Mouse (Mus musculus) urinary bladder, postnatal 4 days (tissue): ENCODE data around the gene Nol9.
A peak's percentile ranks its signal among the peaks of the same experiment; 100 is the strongest.

Source experiments
- DNase-seq, 2 experiments: peaks; one replicate each; pipeline ENCODE4 v3.0.0; 2021 to 2022; ENCODE audit warnings: low spot score in 2 of 2

Nol9 gene

DNA sequence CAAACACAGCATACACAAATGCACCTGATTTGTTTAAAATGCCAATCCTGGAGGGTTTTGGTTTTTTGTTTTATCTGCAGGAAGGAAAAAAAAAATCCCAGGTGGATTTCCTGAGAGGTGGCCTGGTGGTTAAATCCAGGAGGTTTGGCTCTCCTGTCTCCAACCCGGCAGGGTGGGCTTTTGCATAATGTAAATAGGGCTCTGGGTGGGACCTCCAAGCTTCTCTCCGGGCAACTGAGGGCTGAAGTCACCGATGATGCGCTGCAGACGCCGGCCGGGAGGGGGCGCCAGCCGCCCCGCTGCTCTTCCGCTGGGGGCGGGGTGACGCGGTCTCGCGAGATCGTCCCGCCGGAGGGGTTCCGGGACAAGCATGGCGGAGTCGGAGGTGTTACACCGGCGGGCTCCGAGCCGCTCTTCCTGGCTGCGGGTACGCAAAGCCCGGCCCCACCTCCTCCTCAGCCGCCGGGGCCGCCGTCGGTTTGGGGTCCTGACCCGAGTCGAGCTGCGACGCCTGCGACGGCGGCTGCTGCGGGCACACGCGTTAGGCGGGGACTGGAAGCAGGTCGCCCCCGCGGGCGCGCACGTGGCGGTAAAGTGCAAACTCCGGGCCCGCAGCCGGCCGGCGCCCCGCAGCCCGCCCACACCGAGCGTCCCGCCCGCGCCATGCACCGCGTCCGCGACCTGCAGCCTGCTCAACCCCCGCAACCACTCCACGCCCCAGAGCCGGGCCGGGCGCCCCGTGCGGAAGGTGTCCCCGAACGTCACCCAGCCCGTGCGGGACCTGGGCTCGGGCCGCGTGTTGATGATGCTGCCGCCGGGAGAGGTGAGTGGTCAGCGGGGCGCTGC lies at the start of gene Nol9:
TSS of gene Nol9 (plus strand) at position 337 of the 846 bp plus-strand sequence.
- peak; percentile 89 to 94 for DNase-seq

DNA sequence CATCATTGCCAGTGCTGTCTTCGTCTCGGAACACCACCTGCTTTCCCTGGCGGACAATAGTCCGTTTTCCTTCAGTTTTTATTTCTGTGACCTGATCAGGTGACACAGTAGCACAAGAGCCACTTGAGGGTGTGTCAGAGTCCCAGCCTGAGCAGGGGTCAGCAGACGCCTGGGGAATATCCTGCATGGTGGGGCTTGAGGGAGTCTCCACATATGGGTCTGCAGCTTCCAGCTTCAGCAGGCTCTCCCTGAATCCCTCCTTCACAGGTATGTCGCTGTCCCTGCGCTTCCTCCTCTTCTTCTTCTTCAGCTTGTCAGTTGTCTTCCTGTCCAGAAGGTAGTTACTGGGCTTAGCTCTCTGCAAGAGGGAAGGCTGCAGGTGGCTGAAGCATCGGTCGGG lies 47.0 kb upstream of the Nol9 start:
- no peak for DNase-seq

DNA sequence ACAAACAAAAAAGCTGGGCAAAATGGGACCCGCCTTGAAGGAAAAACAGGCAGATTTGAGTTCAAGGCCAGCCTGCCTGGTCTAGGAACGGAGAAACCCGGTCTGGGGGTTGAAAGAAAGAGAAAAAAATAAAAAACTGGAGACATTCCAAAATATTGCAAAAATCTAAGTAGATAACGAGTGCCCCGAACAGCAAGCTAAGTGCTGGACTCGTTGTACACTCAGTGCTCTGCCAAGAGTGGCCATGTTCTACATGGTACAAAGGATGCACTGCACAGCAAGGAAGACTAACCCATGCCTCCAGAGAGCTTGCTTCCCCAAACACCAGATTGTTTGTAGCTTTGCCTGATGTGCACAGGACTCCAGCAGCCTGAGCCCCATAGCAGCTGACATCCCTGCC lies 46.1 kb upstream of the Nol9 start:
- no peak for DNase-seq

DNA sequence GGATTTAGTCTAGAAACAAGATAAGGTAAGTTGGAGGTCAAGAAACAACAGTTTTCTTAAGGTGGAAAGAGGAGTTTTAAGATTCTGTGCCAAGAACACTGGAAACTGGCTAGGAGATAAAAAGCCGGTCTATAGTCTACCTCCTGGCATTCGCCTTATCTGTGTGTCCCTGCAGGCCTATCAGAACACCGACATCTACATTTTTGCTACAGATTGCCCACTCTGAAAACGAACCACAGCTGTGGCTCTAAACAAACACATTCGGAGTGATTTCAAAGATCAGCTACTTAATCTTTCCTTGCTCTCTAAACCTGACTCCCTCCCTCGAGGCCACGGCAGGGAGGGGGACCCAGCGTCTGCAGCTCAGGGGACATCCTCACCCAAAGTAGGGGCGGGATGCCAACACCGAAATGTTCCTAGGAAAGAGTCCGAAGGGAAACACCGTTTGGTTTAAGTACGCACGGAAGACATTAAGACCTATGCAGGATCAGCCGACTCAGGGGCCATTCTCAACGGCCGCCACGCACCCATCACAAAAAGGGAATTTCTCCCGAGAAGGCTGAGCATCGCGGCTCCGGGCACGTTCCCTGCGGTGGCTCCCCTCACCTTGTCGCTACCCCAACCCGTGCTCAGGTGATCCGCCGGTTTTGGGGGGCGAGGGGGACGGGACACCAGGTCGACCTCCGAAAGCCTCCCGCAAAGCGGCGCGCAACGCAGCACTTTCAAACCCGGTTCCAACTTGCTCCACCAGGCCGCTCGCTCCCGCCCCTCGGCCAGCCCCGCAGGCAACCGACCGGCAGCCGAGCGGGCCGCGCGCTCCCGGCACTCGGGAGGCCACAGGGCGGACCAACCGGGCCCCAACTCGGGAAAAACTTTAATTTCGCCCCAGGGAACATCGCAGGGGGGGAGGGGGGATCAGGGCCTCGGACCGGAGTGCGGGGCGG lies 44.6 kb upstream of the Nol9 start:
- no peak for DNase-seq

DNA sequence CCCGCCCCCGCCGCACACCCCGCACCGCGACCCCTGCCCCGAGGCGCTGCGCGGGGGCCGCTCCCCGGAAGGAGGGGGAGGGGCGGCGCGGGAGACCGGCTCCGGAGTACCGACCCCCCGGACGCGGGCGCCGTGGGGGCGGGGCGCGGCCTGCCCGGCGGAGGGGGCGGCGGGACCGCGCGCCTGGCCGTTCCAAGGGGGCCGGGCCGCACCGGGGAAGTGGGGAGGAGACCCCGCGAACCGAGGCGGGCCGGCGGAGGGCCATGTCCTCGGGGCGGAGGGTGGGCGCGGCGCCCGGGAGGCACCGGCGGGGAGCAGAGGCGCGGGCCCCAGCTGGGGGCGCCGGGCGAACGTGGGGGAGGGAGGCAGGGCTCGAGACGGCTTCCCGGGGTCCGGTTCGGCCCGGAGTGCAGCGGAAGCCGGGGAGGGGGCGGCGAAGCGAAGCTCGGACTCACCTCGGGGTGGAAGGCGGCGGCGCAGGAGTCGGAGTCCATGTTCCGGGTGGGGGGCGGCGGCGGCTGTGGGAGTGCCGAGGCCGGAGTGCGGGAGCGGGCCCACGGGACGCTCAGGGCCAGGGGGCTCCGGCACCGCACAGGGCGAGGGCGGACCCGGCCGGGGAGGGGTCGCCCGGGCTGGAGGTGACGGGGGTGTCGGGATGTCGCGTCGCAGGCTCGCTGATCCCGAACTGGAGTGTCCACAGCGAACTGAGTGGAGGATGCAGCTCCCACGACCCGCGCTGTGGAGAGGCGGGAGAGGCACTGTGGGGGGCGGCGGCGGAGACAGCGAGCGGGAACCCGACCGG lies 43.5 kb upstream of the Nol9 start:
- no peak for DNase-seq

DNA sequence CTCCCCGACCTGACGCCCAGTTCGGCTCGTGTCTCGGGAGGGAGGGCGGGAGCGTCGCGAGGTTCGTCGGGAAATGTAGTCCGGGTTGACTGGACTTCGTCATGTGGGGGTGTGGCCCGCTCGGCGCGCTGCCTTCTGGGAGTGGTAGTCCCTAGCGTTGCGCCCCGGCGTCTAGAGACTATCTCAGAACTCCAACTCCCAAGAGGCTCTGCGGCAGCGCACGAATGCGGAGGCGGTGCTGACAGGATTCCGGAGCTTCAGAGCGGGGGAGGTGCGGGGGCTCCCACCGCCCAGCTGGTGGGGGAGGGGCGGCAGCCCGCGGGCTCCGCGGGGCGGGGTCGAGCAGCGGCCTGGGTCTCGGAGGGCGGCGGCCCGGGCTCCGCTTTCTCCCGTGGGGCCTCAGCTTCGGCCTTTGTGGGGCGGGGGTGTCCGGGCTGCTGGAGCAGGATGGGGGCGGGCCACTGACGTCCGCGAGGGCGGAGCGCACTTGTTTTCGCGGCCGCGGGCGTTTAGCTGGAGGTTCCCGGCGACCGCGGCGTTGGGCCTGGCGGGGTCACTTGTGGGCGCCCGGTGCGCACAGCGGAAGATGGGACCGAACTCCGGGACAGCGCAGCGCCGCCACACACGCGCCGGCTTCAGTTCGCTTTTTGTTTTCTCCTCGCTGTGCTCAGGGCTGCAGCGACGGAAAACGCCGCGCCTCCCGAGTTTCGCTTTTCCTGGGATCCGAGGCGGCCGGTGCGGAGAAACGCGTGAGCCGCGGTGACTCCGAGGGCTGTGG lies 42.8 kb upstream of the Nol9 start, which contains the start of gene Phf13:
TSS of gene Phf13 (minus strand) at position 86 of the 778 bp plus-strand sequence.
- peak; percentile 98 to 99 for DNase-seq

DNA sequence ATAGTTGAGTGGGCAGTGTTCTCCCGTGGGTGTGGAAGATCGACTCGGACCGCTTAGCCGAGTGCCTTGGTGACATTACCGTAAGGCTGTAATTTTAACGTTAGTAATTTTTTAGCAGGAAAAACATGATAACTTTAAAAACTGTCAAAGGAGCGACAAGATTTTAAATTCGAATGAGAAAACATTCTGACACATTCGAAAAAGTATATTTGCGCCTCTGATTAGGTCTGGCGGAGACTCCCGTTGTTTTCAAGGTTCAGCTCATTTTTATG lies 42.2 kb upstream of the Nol9 start:
- no peak for DNase-seq

DNA sequence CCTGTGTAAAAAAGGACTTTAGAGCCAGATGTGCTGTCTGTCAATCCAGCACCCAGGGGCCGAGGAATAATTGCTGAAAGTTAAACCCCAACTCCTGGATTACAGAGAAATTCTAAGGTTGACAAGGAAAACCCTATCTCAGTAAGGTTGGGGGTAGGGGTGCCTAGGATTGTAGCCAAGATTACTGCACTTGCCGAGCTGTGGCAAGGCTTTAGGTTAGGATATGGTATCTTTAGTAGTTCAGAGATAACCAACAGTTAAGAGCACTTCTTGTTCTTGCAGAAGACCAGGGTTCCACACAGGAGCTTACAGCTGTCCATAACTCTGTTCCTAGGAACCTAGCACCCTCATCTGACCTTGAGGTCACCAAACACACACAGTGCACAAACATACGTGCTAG lies 41.4 kb upstream of the Nol9 start:
- no peak for DNase-seq

DNA sequence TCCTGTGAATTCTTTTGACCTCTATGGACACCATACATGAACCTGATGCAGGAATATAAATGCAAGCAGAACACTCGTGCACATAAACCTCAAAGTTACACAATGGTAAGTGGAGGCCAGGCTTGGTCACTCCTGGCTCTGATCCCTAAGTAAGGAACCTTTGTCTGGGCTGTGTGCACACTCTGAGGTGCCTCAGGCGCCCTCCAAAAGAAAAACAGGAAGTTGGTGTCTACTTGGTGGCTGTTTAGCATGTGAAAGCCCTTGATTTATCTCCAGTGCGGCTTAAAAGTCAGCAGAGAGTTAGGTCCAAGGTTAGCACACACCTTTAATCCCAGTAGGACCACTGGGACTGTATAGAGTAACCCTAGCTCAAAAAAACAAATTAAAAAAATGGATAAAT lies 39.6 kb upstream of the Nol9 start:
- no peak for DNase-seq

DNA sequence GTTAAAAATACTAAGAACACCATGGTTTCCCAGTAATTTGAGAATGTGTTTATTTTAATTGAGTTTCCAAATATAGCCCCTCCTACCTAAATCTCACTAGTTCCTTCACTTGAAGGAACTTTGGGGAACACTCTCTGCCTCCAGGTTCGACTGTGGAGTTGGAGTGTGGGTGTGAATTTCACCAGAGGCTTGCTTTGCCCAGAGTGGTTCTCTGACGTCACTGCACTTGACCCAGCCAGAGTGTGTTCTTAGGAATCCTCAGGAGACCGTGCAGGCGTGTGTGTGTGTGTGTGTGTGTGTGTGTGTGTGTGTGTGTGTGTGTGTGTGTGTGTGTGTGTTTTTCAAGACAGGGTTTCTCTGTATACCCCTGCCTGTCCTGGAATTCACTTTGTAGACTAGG lies 38.2 kb upstream of the Nol9 start:
- DNase-seq: no peak

DNA sequence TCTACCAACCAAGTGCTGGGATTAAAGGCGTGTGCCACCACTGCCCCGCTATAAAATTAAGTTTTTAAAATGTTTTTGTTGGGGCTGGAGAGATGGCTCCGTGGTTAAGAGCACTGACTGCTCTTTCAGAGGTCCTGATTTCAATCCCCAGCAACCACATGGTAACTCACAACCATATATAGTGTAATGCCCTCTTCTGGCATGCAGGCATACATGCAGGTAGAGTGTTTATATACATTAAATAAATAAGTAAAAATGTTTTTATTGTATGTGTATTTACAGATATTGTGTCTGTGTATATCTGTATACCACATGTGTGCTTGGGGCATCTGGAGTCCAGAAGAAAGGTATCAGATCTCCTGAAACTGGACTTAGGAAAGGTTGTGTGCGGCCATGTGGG lies 37.8 kb upstream of the Nol9 start:
- DNase-seq: no peak

DNA sequence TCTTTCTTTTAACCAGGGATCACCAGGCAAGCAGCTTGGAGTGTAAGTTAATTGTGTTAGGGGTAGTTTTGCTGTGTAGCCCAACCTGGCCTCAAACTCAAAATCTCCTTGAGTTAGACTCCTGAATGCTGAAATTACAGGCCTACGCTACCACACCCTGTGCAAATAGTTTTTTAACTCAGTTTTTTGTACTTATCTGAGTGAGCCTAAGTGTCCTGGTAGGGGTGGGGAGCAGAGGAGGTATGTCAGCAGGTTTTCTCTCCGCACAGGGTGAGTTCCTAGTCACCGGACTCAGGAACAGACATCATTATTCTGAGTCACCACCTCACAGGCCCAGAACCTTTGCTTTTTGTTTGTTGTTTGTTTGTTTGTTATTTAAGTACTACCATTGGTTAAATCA lies 37.1 kb upstream of the Nol9 start:
- no peak for DNase-seq

DNA sequence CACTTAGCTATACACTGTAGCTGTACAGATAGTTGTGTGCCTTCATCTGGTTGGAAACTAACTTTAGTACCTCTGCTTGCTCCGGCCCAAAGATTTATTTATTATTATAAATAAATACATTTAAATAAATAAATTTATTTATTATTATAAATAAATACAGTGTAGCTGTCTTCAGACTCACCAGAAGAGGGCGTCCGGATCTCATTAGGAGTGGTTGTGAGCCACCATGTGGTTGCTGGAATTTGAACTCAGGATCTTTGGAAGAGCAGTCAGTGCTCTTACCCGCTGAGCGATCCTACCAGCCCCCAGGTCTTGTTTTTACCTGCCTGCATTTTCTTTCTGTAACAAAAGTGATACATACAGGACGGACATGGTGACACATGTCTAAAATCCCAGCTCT lies 33.0 kb upstream of the Nol9 start:
- DNase-seq: no peak

DNA sequence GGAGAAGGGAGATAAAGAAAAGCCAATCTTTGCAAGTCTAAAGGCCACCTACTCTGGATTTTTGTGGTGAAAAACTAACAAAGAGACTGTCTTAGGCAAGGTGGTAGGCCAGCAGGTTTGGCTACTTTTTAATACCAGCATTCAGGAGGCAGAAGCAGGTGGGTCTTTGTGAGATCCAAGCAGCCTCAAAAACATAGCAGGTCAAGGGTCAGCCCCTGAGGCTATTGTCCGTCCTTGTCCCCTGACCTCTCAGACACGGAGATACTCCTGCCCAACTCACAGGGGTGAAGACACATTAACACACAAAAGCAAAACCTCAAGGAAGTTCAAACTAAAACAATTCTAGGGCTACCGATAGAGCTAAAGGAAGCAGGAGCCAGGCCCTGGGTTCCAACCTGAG lies 32.3 kb upstream of the Nol9 start:
- DNase-seq: no peak

DNA sequence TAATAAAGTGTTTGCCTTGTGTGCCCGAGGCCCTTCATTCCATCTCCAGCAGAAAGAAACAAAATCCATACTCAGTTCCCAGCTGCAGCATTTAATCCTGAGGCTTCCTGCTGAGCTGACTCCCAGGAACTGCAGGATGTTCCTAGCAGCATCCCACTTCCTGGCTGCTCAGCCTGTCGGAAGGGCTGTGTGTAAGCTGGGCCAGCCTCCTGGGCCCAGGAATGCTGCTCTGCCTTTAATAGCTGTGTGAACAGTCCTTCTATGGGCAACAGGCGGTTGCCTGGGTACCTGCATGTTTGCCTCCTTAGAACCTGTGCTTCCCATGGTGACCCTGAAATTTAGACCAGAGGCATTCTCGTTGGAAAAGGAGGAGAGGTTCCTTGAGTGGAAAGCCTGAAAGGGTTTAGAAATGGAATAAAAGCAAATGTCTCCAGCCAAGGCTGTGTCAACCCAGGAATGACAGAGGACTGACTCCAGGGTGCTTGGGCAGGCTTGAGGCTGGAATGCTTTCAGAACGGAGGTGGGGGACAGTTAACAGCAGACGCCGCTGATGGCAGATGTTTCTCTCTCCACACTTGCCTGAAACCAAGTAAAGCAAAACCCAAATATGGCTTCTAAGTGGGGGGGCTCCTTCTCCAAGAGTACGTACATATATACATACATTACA lies 31.5 kb upstream of the Nol9 start:
- no peak for DNase-seq

DNA sequence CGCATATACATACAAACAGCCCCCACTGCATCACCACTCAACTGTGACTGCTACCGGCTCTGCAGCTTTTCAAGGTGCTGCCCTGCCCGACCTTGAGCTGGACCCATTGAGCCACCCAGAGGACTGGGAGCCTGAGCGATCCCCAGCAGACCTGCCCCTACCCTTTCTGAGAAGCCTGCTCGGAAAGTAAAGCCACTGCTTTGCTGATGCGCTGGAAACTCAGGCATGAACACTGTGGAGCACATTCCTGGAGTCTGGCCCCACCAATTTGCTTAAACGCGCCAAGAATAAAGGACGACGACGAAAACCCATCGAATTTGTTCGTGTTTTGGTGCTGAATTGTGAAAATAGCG lies 31.0 kb upstream of the Nol9 start:
- no peak for DNase-seq

DNA sequence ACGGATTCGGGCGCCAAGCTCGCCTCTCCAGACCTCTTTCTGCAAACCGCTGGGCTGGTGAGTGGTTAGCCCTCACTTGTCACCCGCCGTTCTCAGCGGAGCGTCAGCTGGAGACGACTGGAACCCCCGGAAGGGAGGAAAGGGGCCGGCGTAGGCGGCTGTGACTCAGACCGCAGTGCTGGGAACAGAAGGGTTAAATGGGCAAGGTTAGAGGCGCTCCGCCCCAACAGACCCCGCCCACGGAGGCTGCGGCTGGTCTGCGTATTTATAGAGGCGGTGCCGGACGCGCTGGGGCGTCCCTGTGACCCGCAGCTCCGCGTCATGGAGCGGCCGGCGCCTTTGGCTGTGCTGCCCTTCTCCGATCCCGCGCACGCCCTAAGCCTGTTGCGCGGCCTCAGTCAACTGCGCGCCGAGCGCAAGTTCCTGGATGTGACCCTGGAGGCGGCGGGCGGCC lies 30.5 kb upstream of the Nol9 start, which contains the start of gene Klhl21:
TSS of gene Klhl21 (plus strand) at position 182 of the 454 bp plus-strand sequence.
- DNase-seq: peak; percentile 93 to 96

DNA sequence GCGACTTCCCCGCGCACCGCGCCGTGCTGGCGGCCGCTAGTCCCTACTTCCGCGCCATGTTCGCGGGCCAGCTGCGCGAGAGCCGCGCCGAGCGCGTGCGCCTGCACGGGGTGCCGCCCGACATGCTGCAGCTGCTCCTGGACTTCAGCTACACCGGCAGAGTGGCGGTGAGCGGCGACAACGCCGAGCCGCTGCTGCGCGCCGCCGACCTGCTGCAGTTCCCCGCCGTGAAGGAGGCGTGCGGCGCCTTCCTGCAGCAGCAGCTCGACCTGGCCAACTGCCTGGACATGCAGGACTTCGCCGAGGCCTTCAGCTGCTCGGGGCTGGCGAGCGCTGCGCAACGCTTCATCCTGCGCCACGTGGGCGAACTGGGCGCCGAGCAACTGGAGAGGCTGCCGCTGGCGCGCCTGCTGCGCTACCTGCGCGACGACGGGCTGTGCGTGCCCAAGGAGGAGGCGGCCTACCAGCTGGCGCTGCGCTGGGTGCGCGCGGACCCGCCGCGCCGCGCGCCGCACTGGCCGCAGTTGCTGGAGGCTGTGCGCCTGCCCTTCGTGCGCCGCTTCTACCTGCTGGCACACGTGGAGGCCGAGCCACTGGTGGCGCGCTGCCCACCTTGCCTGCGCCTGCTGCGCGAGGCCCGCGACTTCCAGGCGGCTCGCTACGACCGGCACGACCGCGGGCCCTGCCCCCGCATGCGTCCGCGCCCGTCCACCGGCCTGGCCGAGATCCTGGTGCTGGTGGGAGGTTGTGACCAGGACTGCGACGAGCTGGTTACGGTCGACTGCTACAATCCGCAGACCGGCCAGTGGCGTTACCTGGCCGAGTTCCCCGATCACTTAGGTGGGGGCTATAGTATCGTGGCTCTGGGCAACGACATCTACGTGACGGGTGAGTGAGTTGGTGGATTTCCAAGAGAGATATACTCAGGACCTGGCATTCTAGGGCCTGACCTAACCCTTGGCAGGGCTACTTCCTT lies 29.8 kb upstream of the Nol9 start:
- peak; percentile 50 to 61 for DNase-seq

DNA sequence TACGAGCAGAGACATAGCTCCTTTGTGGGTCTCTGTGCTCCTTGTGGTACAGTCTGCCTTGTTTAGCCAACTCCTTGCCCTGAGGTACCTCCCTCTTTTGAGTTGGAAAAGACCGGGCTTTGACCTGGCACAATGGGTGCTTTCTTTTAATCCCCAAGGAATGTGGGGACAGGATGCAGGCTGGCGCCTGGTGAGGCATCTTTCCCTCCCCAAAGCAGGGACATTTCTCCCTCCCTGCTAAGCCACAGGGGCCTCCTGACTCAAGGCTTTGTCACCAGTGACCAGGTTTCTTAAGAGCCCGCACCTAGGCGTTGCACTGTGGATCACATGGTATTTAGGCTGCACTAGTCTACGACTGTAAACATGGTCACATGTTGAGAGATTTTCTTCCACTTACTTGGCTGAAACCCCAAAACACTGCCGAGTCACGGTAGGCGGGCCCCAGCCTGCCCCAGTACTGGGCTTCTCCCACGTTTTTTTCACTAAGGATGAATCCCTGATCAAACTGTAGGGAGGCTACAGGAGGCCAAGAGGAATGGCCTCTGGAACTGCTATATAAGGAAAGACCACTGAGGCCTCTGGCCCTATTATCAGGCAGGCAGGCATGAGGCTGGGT lies 28.9 kb upstream of the Nol9 start:
- no peak for DNase-seq
